ENCODE assay signal across 18 mouse cellular contexts in genomic region chr8:90499315-90499714, GRCm38 (mm10).
DNase-seq lines count a peak whose midpoint lies in the region; ATAC-seq and TF ChIP-seq lines count a peak whose summit lies in the region.
"Had no signal": no experiment of that assay in that cellular context is flagged by ENCODE, and none has a peak within 500 bp of the region (broad histone marks: within the 10 kb centered on the region; RNA-seq: fewer than 3 reads in every experiment).

No protein-coding gene starts in this region.

- no peak overlapping the region for H3K9ac ChIP-seq in midbrain, embryonic 15.5 days
- no peak overlapping the region for H3K9ac ChIP-seq in midbrain, embryonic 11.5 days (ENCODE audit: low read length)
- no peak overlapping the region for H3K9ac ChIP-seq in liver, postnatal 0 days (replicated peaks)
- H3K9ac ChIP-seq: heart, embryonic 12.5 days; hindbrain, embryonic 15.5 days had no signal

- H3K27ac ChIP-seq in left cerebral cortex, adult 2 months = peak overlapping the region; percentile 67
- peak overlapping the region; percentile 31; the same call in 1 of the 2 replicates for H3K27ac ChIP-seq in midbrain, embryonic 15.5 days
- no peak overlapping the region for H3K27ac ChIP-seq in midbrain, embryonic 11.5 days (ENCODE audit: low read depth, low read length)
- H3K27ac ChIP-seq in liver, postnatal 0 days (ENCODE audit: low read depth) = no peak overlapping the region
- H3K27ac ChIP-seq: embryonic facial prominence, embryonic 10.5 days; hindbrain, embryonic 15.5 days had no signal

- no peak for DNase-seq in frontal cortex, postnatal 36 days (ENCODE audit: low spot score in 2 of 2)
- no peak for DNase-seq in left cerebral cortex, adult 2 months (ENCODE audit: extremely low spot score in 1 of 2, low spot score in 2 of 2)
- no peak for DNase-seq in left cerebral cortex, adult 11 months (ENCODE audit: low spot score)
- DNase-seq in midbrain, embryonic 11.5 days (ENCODE audit: low spot score, missing footprints) = no peak
- peak; percentile 38 for DNase-seq in brain, embryonic 14.5 days (ENCODE audit: low read depth)
- no peak for DNase-seq in liver, postnatal 0 days
- DNase-seq: adrenal gland, postnatal 10 days; cerebellum, adult 18-20 months; cerebellum, adult 9-11 months; cerebellum, postnatal 36 days; gastrocnemius, postnatal 14 days had no signal

- peak; percentile 56 for ATAC-seq in frontal cortex, adult (ENCODE audit: low TSS enrichment)
- ATAC-seq in midbrain, embryonic 15.5 days (replicated peaks) = no peak
- no peak for ATAC-seq in midbrain, embryonic 11.5 days (ENCODE audit: low FRiP score)
- no peak for ATAC-seq in liver, postnatal 0 days
- ATAC-seq: forebrain, embryonic 14.5 days; inflammation-experienced regulatory T-cells, adult 6 months had no signal

- H3K36me3 ChIP-seq in midbrain, embryonic 15.5 days (replicated peaks) = no peaks in the 10 kb centered on the region
- no peaks in the 10 kb centered on the region for H3K36me3 ChIP-seq in midbrain, embryonic 11.5 days (ENCODE audit: control insufficient read depth, insufficient read depth, low read length)
- H3K36me3 ChIP-seq in liver, postnatal 0 days (replicated peaks; ENCODE audit: insufficient read depth, low read length) = no peaks in the 10 kb centered on the region
- H3K36me3 ChIP-seq: embryonic facial prominence, embryonic 10.5 days; heart, embryonic 12.5 days; hindbrain, embryonic 15.5 days had no signal

- H3K27me3 ChIP-seq in midbrain, embryonic 15.5 days (replicated peaks) = no peaks in the 10 kb centered on the region
- H3K27me3 ChIP-seq in midbrain, embryonic 11.5 days (ENCODE audit: control insufficient read depth, insufficient read depth, low read length) = no peaks in the 10 kb centered on the region
- no peaks in the 10 kb centered on the region for H3K27me3 ChIP-seq in liver, postnatal 0 days (ENCODE audit: insufficient read depth, low read length)
- H3K27me3 ChIP-seq: heart, embryonic 12.5 days had no signal

- no peak overlapping the region for H3K4me3 ChIP-seq in left cerebral cortex, adult 2 months
- H3K4me3 ChIP-seq in midbrain, embryonic 15.5 days = no peak overlapping the region
- H3K4me3 ChIP-seq in midbrain, embryonic 11.5 days (ENCODE audit: low read depth, low read length) = no peak overlapping the region
- no peak overlapping the region for H3K4me3 ChIP-seq in liver, postnatal 0 days (ENCODE audit: low read depth, low read length)
- H3K4me3 ChIP-seq: embryonic facial prominence, embryonic 10.5 days; heart, embryonic 12.5 days; hindbrain, embryonic 15.5 days had no signal

- 53% methylated on average over 1 of the region's 1 CpGs for WGBS in midbrain, embryonic 15.5 days
- 42% methylated on average over 1 of the region's 1 CpGs for WGBS in midbrain, embryonic 11.5 days
- 39% methylated on average over 1 of the region's 1 CpGs for WGBS in liver, postnatal 0 days (ENCODE audit: insufficient replicate concordance)

- TF ChIP-seq EP300 in liver, postnatal 0 days (IDR thresholded peaks at IDR 0.05; ENCODE audit: low read depth) = no peak

- no peak for TF ChIP-seq CTCF in left cerebral cortex, adult 2 months (IDR thresholded peaks at IDR 0.05)
- no peak for TF ChIP-seq CTCF in brain, embryonic 14.5 days (IDR thresholded peaks at IDR 0.05; ENCODE audit: borderline replicate concordance, extremely low read depth, insufficient read depth, insufficient read length)
- TF ChIP-seq CTCF in liver, postnatal 0 days (IDR thresholded peaks at IDR 0.05; ENCODE audit: low read depth) = no peak

- no peak overlapping the region for H3K4me2 ChIP-seq in midbrain, embryonic 15.5 days
- no peak overlapping the region for H3K4me2 ChIP-seq in midbrain, embryonic 11.5 days
- H3K4me2 ChIP-seq in liver, postnatal 0 days (ENCODE audit: low read depth, low read length) = no peak overlapping the region
- H3K4me2 ChIP-seq: heart, embryonic 12.5 days; hindbrain, embryonic 15.5 days had no signal

- TF ChIP-seq POLR2A in brain, embryonic 14.5 days (IDR thresholded peaks at IDR 0.05; ENCODE audit: borderline replicate concordance, extremely low read depth, insufficient read depth, insufficient read length, poor library complexity, severe bottlenecking) = no peak

- H3K4me1 ChIP-seq in midbrain, embryonic 15.5 days = peaks cover 26% of the 10 kb centered on the region
- peaks cover 28% of the 10 kb centered on the region for H3K4me1 ChIP-seq in midbrain, embryonic 11.5 days (ENCODE audit: control insufficient read depth, insufficient read depth, low read length)
- no peaks in the 10 kb centered on the region for H3K4me1 ChIP-seq in liver, postnatal 0 days (ENCODE audit: insufficient read depth)

- H3K9me3 ChIP-seq in midbrain, embryonic 15.5 days = no peaks in the 10 kb centered on the region
- no peaks in the 10 kb centered on the region for H3K9me3 ChIP-seq in midbrain, embryonic 11.5 days (ENCODE audit: control insufficient read depth, low read length)
- no peaks in the 10 kb centered on the region for H3K9me3 ChIP-seq in liver, postnatal 0 days (ENCODE audit: low read length)
- H3K9me3 ChIP-seq: embryonic facial prominence, embryonic 10.5 days; hindbrain, embryonic 15.5 days had no signal

- intact Hi-C loops in left cerebral cortex, adult 2 months (cut with DNase I) = loop anchor here (5.0 kb wide), 1 partner anchor 47 kb away; no protein-coding TSS in a partner anchor

Comparison
In these comparisons a context has a peak if more than half of its experiments do, and no peak if none do; other contexts are left out.
1. H3K27ac ChIP-seq: peak in left cerebral cortex, adult 2 months (single experiment) and midbrain, embryonic 15.5 days (single experiment); none in midbrain, embryonic 11.5 days (single experiment) and liver, postnatal 0 days (single experiment).